Mouse (Mus musculus) gastrocnemius, adult 2 months (tissue): ENCODE results near the gene BC048671. TPM values are rescaled to one million over a fixed set of nuclear protein-coding genes. Genes with fewer than 3 reads are reported as not detected.

ENCODE experiments used
- DNase-seq: peaks from one replicate; pipeline ENCODE4 v3.0.0; 2022
- H3K27ac ChIP-seq: fragments of 200-600 bp; 2 replicates; pipeline ENCODE4 v1.8.1; 2022; ENCODE audit warnings: mild to moderate bottlenecking
- H3K4me3 ChIP-seq: fragments of 200-600 bp; 2 replicates; pipeline ENCODE4 v1.8.1; 2022; ENCODE audit warnings: mild to moderate bottlenecking, moderate library complexity
- CTCF ChIP-seq: fragments of 200-600 bp; IDR thresholded peaks from 2 replicates; pipeline ENCODE4 v1.8.1; 2022; ENCODE audit warnings: antibody characterized with exemption, mild to moderate bottlenecking, moderate library complexity
- intact Hi-C: fragments of 180-260 bp; cut with DNase I; formaldehyde crosslinking; loops from one replicate; pipeline ENCODE4 v1.15.1; 2025
- long read RNA-seq, 2 experiments: library from polyadenylated mRNA; stranded (forward); transcript quantifications; one replicate each; pipeline ENCODE4 v2.0.0; 2021
- total RNA-seq, 2 experiments: library from RNA; stranded (reverse); gene quantifications; 2 replicates each; pipeline ENCODE4 v1.2.3; 2021

The BC048671 gene
- total RNA-seq = not detected
- long read RNA-seq, experiment 1 = 0 reads
- long read RNA-seq, experiment 2 = 0 reads

GRCm38 (mm10) chr6:90300919-90301318, at the start of gene BC048671:
Gene BC048671, plus strand, starts transcription at chr6:90301219.
- intact Hi-C loops = no loop called here
- DNase-seq = no peak
- no peak within 1 kb of the TSS for H3K4me3 ChIP-seq
- no peak within 1 kb of the TSS for H3K27ac ChIP-seq
- TF ChIP-seq CTCF = no peak

DNA sequence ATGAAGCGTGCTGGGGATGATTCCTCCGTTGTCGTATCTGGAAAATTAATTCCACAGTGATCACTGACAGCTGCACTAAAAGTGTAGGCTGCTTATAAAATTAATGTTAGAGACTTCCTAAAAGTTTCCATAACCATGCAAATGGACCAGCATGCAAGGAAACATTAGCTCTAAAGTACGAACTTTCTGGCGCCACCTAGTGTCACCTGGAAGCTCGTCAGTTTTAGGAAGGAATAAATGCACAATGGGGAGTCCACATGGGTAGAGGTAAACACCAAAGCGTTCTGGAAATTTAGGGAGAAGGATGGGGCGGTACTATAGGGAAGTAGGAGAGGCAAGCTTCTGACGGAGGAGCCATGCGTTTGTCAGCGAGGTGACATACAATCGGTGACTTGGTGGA, 12.8 kb upstream of the BC048671 start:
- peak; percentile 44 for TF ChIP-seq CTCF
- DNase-seq = no peak
- intact Hi-C loops = no loop called here
- Histone ChIP-seq H3K4me3 (no peak overlapping the region), H3K27ac (no peak overlapping the region)

GRCm38 (mm10) chr6:90306315-90306975, 5.4 kb downstream of the BC048671 start:
- no peak overlapping the region for H3K4me3 ChIP-seq

DNA sequence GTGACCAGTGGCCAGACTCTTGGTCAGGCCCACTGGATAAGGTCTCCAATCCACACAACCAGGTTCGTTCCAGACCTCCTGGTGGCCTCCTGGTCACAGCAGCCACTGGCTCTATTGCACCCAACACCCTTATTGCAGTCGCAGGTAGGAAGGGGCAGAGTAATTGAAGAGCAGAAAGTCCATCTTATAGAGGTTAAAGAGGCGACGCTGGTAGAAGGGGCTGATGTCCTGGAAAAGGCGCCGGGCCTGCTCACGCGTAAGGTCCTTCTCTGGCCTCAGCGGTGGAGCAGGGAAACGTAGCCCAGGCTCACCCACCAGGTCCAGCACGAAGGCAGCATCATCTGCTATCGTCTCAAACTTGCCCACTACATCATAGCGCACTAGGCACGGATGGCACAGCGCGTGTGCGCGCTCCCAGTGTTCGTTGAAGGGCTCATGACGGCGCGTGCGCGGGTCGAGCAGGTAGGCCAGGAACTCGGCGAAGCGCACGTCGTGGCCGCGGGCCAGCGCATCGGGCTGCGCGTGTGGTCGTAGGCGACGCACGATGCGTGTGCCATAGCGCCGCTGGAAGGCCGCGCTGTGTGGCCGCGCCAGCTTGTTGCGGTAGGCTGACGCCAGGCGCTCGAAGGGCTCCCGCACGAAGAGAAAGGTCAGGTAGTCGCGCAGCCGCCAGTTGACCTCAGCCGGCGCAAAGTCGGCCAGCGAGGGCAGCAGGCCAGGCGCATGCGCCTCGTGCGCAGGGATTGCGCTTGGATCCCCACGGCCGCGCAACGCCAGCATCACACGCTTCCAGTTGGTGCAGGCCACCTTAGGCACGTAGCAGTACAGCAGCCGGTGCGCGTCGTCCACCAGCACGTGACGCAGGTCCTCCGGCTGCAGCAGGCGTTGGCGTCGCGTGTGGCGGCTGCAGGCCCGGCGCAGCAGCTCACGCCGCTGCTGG, 8.1 kb downstream of the BC048671 start:
- Histone ChIP-seq H3K4me3 (no peak overlapping the region), H3K27ac (no peak overlapping the region)
- intact Hi-C loops = no loop called here
- TF ChIP-seq CTCF = no peak
- DNase-seq = no peak

More at GRCm38 (mm10) chr6:90306315-90306975, 5.4 kb downstream of the BC048671 start:
- no peak overlapping the region for H3K27ac ChIP-seq
- no peak for TF ChIP-seq CTCF
- DNase-seq = no peak
- intact Hi-C loops = no loop called here

DNA sequence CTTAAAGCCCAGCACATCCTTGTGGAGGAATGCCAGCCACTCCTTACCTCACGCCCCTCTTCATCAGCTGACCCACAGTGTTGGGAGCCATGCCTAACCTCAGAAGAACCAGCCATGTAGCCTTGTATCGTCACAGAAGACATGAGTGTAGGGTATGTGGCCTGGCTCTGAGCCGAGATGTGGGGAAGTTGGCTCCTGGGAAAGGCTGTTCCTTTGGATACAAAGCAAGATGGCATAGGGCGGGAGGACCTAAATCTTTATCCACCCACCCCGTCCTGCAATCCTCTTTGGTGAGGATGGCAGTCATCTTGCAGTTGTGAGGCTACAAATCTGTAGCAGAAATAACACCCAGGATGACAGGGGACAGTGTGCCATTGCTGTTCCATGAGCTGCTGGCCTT, 14.9 kb downstream of the BC048671 start:
- no peak overlapping the region for H3K27ac ChIP-seq
- no peak for DNase-seq
- H3K4me3 ChIP-seq = no peak overlapping the region
- no peak for TF ChIP-seq CTCF
- intact Hi-C loops = no loop called here

GRCm38 (mm10) chr6:90317510-90318258, 16.7 kb downstream of the BC048671 start:
- H3K4me3 ChIP-seq = no peak overlapping the region
- intact Hi-C loops = no loop called here
- DNase-seq = no peak
- no peak for TF ChIP-seq CTCF
- no peak overlapping the region for H3K27ac ChIP-seq

GRCm38 (mm10) chr6:90319019-90319418, 18.0 kb downstream of the BC048671 start:
- intact Hi-C loops = no loop called here
- no peak for TF ChIP-seq CTCF
- no peak overlapping the region for H3K27ac ChIP-seq
- no peak for DNase-seq
- H3K4me3 ChIP-seq = no peak overlapping the region

DNA sequence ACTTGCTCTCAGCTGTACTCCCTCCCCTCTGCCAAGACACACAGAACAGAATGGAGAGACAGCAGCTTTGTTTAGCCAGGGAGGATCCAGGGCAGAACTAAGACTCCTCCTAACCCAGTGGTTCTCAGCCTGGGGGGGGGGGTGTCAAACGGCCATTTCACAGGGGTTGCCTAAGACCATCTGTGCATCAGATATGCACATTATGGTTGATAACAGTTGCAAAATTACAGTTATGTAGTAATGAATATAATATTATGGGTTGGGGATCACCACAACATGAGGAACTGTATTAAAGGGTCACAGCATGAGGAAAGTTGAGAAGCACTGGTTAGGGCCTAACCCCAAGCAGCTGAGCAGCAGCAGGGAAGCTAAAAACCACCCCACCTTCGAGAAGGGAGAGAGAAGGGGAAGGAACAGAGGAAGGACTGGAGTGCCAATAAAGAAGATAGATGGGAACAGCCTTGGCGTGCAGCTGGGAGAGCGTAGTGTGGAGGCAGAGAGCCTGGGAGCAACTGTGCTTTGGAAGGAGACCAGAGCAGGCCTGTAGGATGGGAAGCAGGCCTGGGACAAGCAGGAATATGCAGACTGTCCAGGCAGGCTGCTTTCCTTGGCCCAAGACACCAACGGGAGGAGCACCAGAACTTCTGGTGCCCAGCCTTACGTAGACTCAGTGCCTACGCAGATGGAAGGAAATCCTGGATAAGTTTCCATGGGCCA, 18.6 kb downstream of the BC048671 start:
- H3K4me3 ChIP-seq = no peak overlapping the region
- intact Hi-C loops = loop anchor here (10.0 kb wide), 1 partner anchor 645 kb away; no protein-coding TSS in a partner anchor
- DNase-seq = peak; percentile 34
- no peak for TF ChIP-seq CTCF
- no peak overlapping the region for H3K27ac ChIP-seq

DNA sequence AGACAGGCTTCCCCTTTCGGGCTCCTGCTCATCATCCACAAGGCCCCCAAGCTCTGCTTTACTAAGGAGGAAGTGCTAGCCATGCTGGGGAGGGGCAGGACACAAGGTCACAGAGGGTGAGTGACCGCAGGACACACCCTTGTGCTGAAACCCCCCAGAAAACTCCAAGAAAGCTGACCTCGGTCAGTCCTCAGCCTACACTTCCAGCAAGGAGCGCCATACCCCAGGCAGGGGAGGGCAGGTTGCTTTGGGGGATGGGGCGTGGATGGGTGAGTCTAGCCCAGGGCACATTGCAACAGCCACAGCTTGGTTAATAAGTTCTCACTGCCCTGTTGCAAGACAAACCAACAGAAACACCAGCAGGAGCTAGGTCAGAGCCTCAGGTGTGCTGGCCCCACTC, 19.4 kb downstream of the BC048671 start:
- intact Hi-C loops = loop anchor here (10.0 kb wide), 1 partner anchor 646 kb away; no protein-coding TSS in a partner anchor
- DNase-seq = no peak
- Histone ChIP-seq H3K27ac (no peak overlapping the region), H3K4me3 (no peak overlapping the region)
- no peak for TF ChIP-seq CTCF

GRCm38 (mm10) chr6:90321811-90322210, 20.8 kb downstream of the BC048671 start:
- H3K4me3 ChIP-seq = no peak overlapping the region
- TF ChIP-seq CTCF = no peak
- no peak for DNase-seq
- H3K27ac ChIP-seq = no peak overlapping the region
- intact Hi-C loops = loop anchor here (10.0 kb wide), 1 partner anchor 647 kb away; no protein-coding TSS in a partner anchor

- intact Hi-C loops = loop anchor here (10.0 kb wide), 1 partner anchor 649 kb away; no protein-coding TSS in a partner anchor
- Histone ChIP-seq H3K4me3 (no peak overlapping the region), H3K27ac (no peak overlapping the region)
- DNase-seq = peak; percentile 26
- no peak for TF ChIP-seq CTCF
Observed at GRCm38 (mm10) chr6:90324026-90324425, 23.0 kb downstream of the BC048671 start.

- intact Hi-C loops = loop anchor here (10.0 kb wide), 1 partner anchor 650 kb away; no protein-coding TSS in a partner anchor
- no peak overlapping the region; the same call in 1 of the 2 replicates for H3K4me3 ChIP-seq
- no peak for TF ChIP-seq CTCF
- no peak for DNase-seq
- H3K27ac ChIP-seq = no peak overlapping the region
Observed at GRCm38 (mm10) chr6:90324463-90324862, 23.4 kb downstream of the BC048671 start.
